Mouse (Mus musculus) erythroblast, embryonic 14.5 days (primary cell): Measurements from ENCODE around the gene Zfp74.

ENCODE experiments used
- GATA1 ChIP-seq: IDR thresholded peaks from 2 replicates; pipeline ENCODE4 v1.6.1; 2012; ENCODE audit warnings: low read length, inconsistent platforms, mixed read lengths
- TAL1 ChIP-seq: IDR thresholded peaks from 3 replicates; pipeline ENCODE4 v1.6.1; 2012; ENCODE audit warnings: low read length, inconsistent platforms, mixed read lengths

DNA sequence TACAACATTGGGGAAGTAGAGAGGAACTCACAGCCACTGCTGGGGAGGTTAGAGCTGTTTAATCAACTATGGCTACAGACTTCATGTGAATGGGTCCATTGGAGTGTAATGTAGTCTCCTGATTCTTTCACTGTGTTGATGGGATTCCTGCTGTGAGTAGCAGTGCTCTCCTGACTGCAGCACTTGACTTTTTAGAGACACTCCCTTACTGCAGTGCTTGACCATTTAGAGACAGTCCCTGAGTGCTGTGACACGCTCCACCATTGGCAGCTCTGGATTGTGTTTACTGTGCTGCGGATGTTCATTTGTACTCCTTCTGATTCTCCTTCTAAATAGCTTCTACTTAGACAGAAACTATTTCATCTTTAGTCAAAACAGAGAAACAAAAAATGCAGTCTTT lies 11.1 kb downstream of the Zfp74 start:
- TF ChIP-seq TAL1: no peak
- TF ChIP-seq GATA1: no peak
